Mouse (Mus musculus) E14TG2a.4 (cell line): ENCODE data around the gene Med20.

Experiments
- CTCF ChIP-seq: conservative IDR thresholded peaks from 2 replicates; pipeline ENCODE4 v1.5.1; 2014; ENCODE audit warnings: low read length
- NANOG ChIP-seq: IDR thresholded peaks from 2 replicates; pipeline ENCODE4 v1.6.1; 2014; ENCODE audit warnings: borderline replicate concordance, low read length, mixed read lengths
- POU5F1 ChIP-seq: IDR thresholded peaks from 2 replicates; pipeline ENCODE4 v1.6.1; 2014; ENCODE audit warnings: low read length, borderline replicate concordance

GRCm38 (mm10) chr17:47602289-47602688 lies 9.1 kb upstream of the Med20 start:
- TF ChIP-seq CTCF, result no peak
- no peak for TF ChIP-seq NANOG
- TF ChIP-seq POU5F1, result no peak
